In genomic region chr19:5662310-5662709, GRCm38 (mm10) we compare ENCODE assay signal across 7 mouse cellular contexts. TPM values are rescaled to one million over a fixed set of nuclear protein-coding genes. Genes with fewer than 3 reads are reported as not detected.
DNase-seq lines count a peak whose midpoint lies in the region; ATAC-seq and TF ChIP-seq lines count a peak whose summit lies in the region.

No protein-coding gene starts in this region.

- H3K27ac ChIP-seq in bone marrow, adult 2 months (ENCODE audit: control insufficient read depth, insufficient read depth, low read depth, low read length, poor library complexity), result peak overlapping the region; percentile 88
- no peak overlapping the region for H3K27ac ChIP-seq in midbrain, postnatal 0 days (ENCODE audit: low read depth, low read length)

- TF ChIP-seq CTCF in bone marrow, adult 2 months (IDR thresholded peaks at IDR 0.05; ENCODE audit: control insufficient read depth, insufficient read depth, low read length), result no peak
- no peak for TF ChIP-seq CTCF in midbrain, postnatal 0 days (IDR thresholded peaks at IDR 0.05)

- peak; percentile 79 for DNase-seq in induced T-regulatory cell, adult 2 months (ENCODE audit: low read depth)
- no peak for DNase-seq in midbrain, postnatal 0 days (ENCODE audit: low spot score)
- DNase-seq in frontal cortex, adult 2 months (ENCODE audit: extremely low spot score in 1 of 2, low spot score in 1 of 2), result no peak
- DNase-seq in cerebellum, postnatal 10 days, result no peak
- no peak for DNase-seq in left cerebral cortex, postnatal 36 days (ENCODE audit: low spot score in 2 of 2)

- peak; percentile 50 for ATAC-seq in CD4-positive, CD25-positive, alpha-beta regulatory T cell, adult 4 months
- ATAC-seq in midbrain, postnatal 0 days (ENCODE audit: low FRiP score), result no peak

- H3K4me1 ChIP-seq in bone marrow, adult 2 months (ENCODE audit: control insufficient read depth, insufficient read depth, low read length), result peaks cover 6% of the 10 kb centered on the region; the same call in 1 of the 2 replicates
- H3K4me1 ChIP-seq in midbrain, postnatal 0 days (ENCODE audit: insufficient read depth, low read length), result no peaks in the 10 kb centered on the region

- intact Hi-C loops in left cerebral cortex, postnatal 36 days (cut with DNase I), result no loop called here

- no peaks in the 10 kb centered on the region for H3K9me3 ChIP-seq in midbrain, postnatal 0 days (ENCODE audit: low read length)

- H3K36me3 ChIP-seq in midbrain, postnatal 0 days (ENCODE audit: insufficient read depth, low read length), result peaks cover 28% of the 10 kb centered on the region

- peak overlapping the region; percentile 91 for H3K4me3 ChIP-seq in bone marrow, adult 2 months (replicated peaks; ENCODE audit: control insufficient read depth, low read depth, low read length)
- H3K4me3 ChIP-seq in midbrain, postnatal 0 days (ENCODE audit: low read depth, low read length), result no peak overlapping the region

- TF ChIP-seq POLR2A in bone marrow, adult 2 months (IDR thresholded peaks at IDR 0.05; ENCODE audit: borderline replicate concordance, control insufficient read depth, low read depth, low read length), result no peak; the same call in 1 of the 2 replicates

- H3K4me2 ChIP-seq in midbrain, postnatal 0 days (ENCODE audit: low read depth, low read length, poor library complexity, severe bottlenecking), result peak overlapping the region; percentile 52

- 28% methylated on average over 8 of the region's 8 CpGs for WGBS in bone marrow, adult 2 months
- 70% methylated on average over 8 of the region's 8 CpGs for WGBS in midbrain, postnatal 0 days

- no peak overlapping the region for H3K9ac ChIP-seq in midbrain, postnatal 0 days (replicated peaks; ENCODE audit: low read length, poor library complexity, severe bottlenecking)

- no peaks in the 10 kb centered on the region for H3K27me3 ChIP-seq in midbrain, postnatal 0 days (ENCODE audit: insufficient read depth, low read length)

RNA-seq across cellular contexts. Expression of gene Sipa1, which starts 1.2 kb away (rescaled TPM):
- 10 to 100 TPM; 19.0 to 25.6 TPM for polyA plus RNA-seq in CD4-positive, CD25-positive, alpha-beta regulatory T cell, adult 4 months (2017; shearing (Covaris generic))
- polyA plus RNA-seq in bone marrow, adult 2 months (2011; ENCODE audit: insufficient read depth, insufficient read length, low replicate concordance, missing spikeins), result 72.2 and 101 TPM in 2 replicates
- 26.1 and 36.0 TPM in 2 replicates for total RNA-seq in midbrain, postnatal 0 days (2014; rRNA removed)
- 18.1 and 19.9 TPM in 2 replicates for polyA plus RNA-seq in midbrain, postnatal 0 days (2015; fragmentation: Nextera tagmentation; extraction: Ambion mirVana)
- 18.0 and 24.0 TPM in 2 replicates for polyA plus RNA-seq in frontal cortex, adult 2 months (2012; rRNA removed)
- total RNA-seq in left cerebral cortex, postnatal 36 days (2021), result 10 to 100 TPM; 14.0 to 22.8 TPM

RNA-seq across cellular contexts. Expression of gene Rela, which starts 25.0 kb away (rescaled TPM):
- 100 to 1,000 TPM; 111 to 174 TPM for polyA plus RNA-seq in CD4-positive, CD25-positive, alpha-beta regulatory T cell, adult 4 months (2017; shearing (Covaris generic))
- 17.3 and 36.3 TPM in 2 replicates for polyA plus RNA-seq in bone marrow, adult 2 months (2011; ENCODE audit: insufficient read depth, insufficient read length, low replicate concordance, missing spikeins)
- 30.3 and 34.8 TPM in 2 replicates for total RNA-seq in midbrain, postnatal 0 days (2014; rRNA removed)
- 30.8 and 31.8 TPM in 2 replicates for polyA plus RNA-seq in midbrain, postnatal 0 days (2015; fragmentation: Nextera tagmentation; extraction: Ambion mirVana)
- 32.6 and 33.4 TPM in 2 replicates for polyA plus RNA-seq in frontal cortex, adult 2 months (2012; rRNA removed)
- 10 to 100 TPM; 18.1 to 19.8 TPM for total RNA-seq in left cerebral cortex, postnatal 36 days (2021)

RNA-seq across cellular contexts. Expression of gene Map3k11, which starts 26.2 kb away (rescaled TPM):
- 1 to 10 TPM; 6.3 to 8.4 TPM for polyA plus RNA-seq in CD4-positive, CD25-positive, alpha-beta regulatory T cell, adult 4 months (2017; shearing (Covaris generic))
- 26.8 and 60.5 TPM in 2 replicates for polyA plus RNA-seq in bone marrow, adult 2 months (2011; ENCODE audit: insufficient read depth, insufficient read length, low replicate concordance, missing spikeins)
- total RNA-seq in midbrain, postnatal 0 days (2014; rRNA removed), result 18.3 and 24.0 TPM in 2 replicates
- 9.6 and 10.6 TPM in 2 replicates for polyA plus RNA-seq in midbrain, postnatal 0 days (2015; fragmentation: Nextera tagmentation; extraction: Ambion mirVana)
- polyA plus RNA-seq in frontal cortex, adult 2 months (2012; rRNA removed), result 18.9 and 20.4 TPM in 2 replicates
- total RNA-seq in left cerebral cortex, postnatal 36 days (2021), result 10 to 100 TPM; 17.3 to 19.2 TPM

RNA-seq across cellular contexts. Expression of gene Pcnx3, which starts 26.4 kb away (rescaled TPM):
- polyA plus RNA-seq in CD4-positive, CD25-positive, alpha-beta regulatory T cell, adult 4 months (2017; shearing (Covaris generic)), result 10 to 100 TPM; 21.6 to 23.9 TPM
- polyA plus RNA-seq in bone marrow, adult 2 months (2011; ENCODE audit: insufficient read depth, insufficient read length, low replicate concordance, missing spikeins), result 43.5 and 99.7 TPM in 2 replicates
- total RNA-seq in midbrain, postnatal 0 days (2014; rRNA removed), result 95.5 and 103 TPM in 2 replicates
- 18.4 and 19.1 TPM in 2 replicates for polyA plus RNA-seq in midbrain, postnatal 0 days (2015; fragmentation: Nextera tagmentation; extraction: Ambion mirVana)
- 68.4 and 72.5 TPM in 2 replicates for polyA plus RNA-seq in frontal cortex, adult 2 months (2012; rRNA removed)
- 10 to 100 TPM; 66.1 to 83.1 TPM for total RNA-seq in left cerebral cortex, postnatal 36 days (2021)

RNA-seq across cellular contexts. Expression of gene Kcnk7, which starts 41.9 kb away (rescaled TPM):
- 1 to 10 TPM; 1.9 to 2.4 TPM for polyA plus RNA-seq in CD4-positive, CD25-positive, alpha-beta regulatory T cell, adult 4 months (2017; shearing (Covaris generic))
- polyA plus RNA-seq in bone marrow, adult 2 months (2011; ENCODE audit: insufficient read depth, insufficient read length, low replicate concordance, missing spikeins), result not detected in 2 replicates
- total RNA-seq in midbrain, postnatal 0 days (2014; rRNA removed), result not detected in 2 replicates
- 0.47 and 0.49 TPM in 2 replicates for polyA plus RNA-seq in midbrain, postnatal 0 days (2015; fragmentation: Nextera tagmentation; extraction: Ambion mirVana)
- 0.22 and 0.27 TPM in 2 replicates for polyA plus RNA-seq in frontal cortex, adult 2 months (2012; rRNA removed)
- total RNA-seq in left cerebral cortex, postnatal 36 days (2021), result not detected
